Mouse (Mus musculus) lung, postnatal 0 days (tissue): ENCODE measurements around the gene Gmeb2.

Source experiments
- CTCF ChIP-seq: IDR thresholded peaks from 2 replicates; pipeline ENCODE4 v1.5.1; 2016; ENCODE audit warnings: antibody characterized with exemption, mild to moderate bottlenecking
- EP300 ChIP-seq: IDR thresholded peaks from 2 replicates; pipeline ENCODE4 v1.6.1; 2016; ENCODE audit warnings: antibody characterized with exemption, mild to moderate bottlenecking, control low read depth

DNA sequence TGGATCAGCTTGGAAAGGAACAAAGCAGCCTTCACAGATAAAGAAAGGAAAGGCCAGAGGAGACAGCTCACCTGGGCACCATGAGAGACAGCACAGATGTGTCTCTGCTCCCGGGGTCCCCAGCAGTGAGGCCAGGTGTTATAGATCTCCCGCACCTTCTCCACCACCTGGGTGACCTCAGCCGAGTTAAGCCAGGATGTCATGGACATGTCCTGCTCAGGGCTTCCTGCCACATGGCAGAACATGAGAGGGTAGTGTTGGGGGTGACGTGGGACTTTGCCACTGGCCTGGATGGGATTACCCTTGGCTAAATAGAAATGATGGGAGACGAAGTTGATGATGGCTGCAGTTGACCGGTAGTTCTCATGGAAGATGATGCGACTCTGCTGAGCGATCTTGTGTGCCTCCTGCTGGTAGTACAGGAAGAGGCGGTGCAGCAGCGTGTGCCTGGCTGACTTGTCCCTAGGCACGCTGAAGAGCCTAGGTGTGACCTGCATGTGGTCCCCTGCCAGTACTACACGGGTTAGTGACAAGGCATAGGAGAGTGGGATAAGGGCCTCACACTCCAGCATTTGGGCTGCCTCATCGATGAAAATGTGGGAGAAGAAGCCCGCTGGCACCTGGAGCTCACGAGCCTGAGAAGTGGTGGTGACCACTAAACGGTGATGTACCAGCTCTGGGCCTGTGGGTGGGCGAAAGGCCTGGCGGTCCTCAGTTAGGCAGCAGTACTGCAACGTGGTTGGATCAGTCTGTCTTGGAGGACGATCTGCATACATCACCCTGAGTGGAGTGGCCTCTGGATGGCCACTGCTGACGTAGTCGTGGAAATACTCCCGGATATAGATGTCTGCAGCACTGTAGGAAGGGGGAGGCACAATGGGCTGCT, 51.9 kb downstream of the Gmeb2 start:
- TF ChIP-seq CTCF (peak; percentile 64), EP300 (no peak)
